Mouse (Mus musculus) liver, adult 2 months (tissue): ENCODE measurements around the gene Rdh13. TPM values are rescaled to one million over a fixed set of nuclear protein-coding genes. Genes with fewer than 3 reads are reported as not detected.

Source experiments
- DNase-seq: peaks from one replicate; pipeline ENCODE4 v3.0.0-alpha.2; 2011; ENCODE audit warnings: low read depth, low spot score; ENCODE audit errors: extremely low read depth
- H3K27ac ChIP-seq: fragments of 200-500 bp; replicated peaks from 2 replicates; pipeline ENCODE4 v1.5.1; 2012; ENCODE audit warnings: low read depth, mild to moderate bottlenecking, control low read depth, inconsistent platforms, low read length; ENCODE audit not compliant: insufficient read depth
- H3K27me3 ChIP-seq: fragments of 200-500 bp; 2 replicates; pipeline ENCODE4 v1.6.1; 2012; ENCODE audit warnings: mild to moderate bottlenecking, moderate library complexity, low read length, inconsistent platforms; ENCODE audit not compliant: control insufficient read depth, insufficient read depth
- H3K36me3 ChIP-seq: fragments of 200-500 bp; 2 replicates; pipeline ENCODE4 v1.6.1; 2012; ENCODE audit warnings: low read length, inconsistent platforms; ENCODE audit not compliant: control insufficient read depth, insufficient read depth
- H3K4me1 ChIP-seq: fragments of 200-500 bp; 2 replicates; pipeline ENCODE4 v1.6.1; 2011; ENCODE audit warnings: low read length; ENCODE audit not compliant: control insufficient read depth, insufficient read depth
- H3K4me3 ChIP-seq: fragments of 200-500 bp; 2 replicates; pipeline ENCODE4 v1.5.1; 2011; ENCODE audit warnings: low read depth, mild to moderate bottlenecking, control low read depth, low read length, moderate library complexity; ENCODE audit not compliant: insufficient read depth
- H3K79me2 ChIP-seq: fragments of 200-500 bp; 2 replicates; pipeline ENCODE4 v1.6.1; 2012; ENCODE audit warnings: inconsistent platforms, mild to moderate bottlenecking, low read length, moderate library complexity; ENCODE audit not compliant: control insufficient read depth, insufficient read depth
- H3K9ac ChIP-seq: fragments of 200-500 bp; 2 replicates; pipeline ENCODE4 v1.6.1; 2012; ENCODE audit warnings: low read depth, mild to moderate bottlenecking, control low read depth, inconsistent platforms, low read length
- CTCF ChIP-seq: fragments of 200-500 bp; IDR thresholded peaks from 2 replicates; pipeline ENCODE4 v1.5.1; 2011; ENCODE audit warnings: low read depth, low read length, control low read depth
- POLR2A ChIP-seq: fragments of 200-500 bp; IDR thresholded peaks from 2 replicates; pipeline ENCODE4 v1.6.1; 2011; ENCODE audit warnings: low read length, control low read depth; ENCODE audit not compliant: insufficient read depth; ENCODE audit errors: extremely low read depth
- WGBS: fragments of 180-500 bp; shearing (Covaris S2); methylation state at CpG from one replicate; pipeline ENCODE4 v1.1.7; 2018; 5-methylcytosine and 5-hydroxymethylcytosine counted together
- polyA plus RNA-seq: library from polyadenylated mRNA; depleted of rRNA; stranded (reverse); fragments of >200 nt; gene quantifications from 2 replicates; pipeline ENCODE4 v1.2.3, GENCODE M21; 2012
- total RNA-seq: library from RNA; depleted of rRNA; stranded (reverse); fragments of >200 nt; gene quantifications from 2 replicates; pipeline ENCODE4 v1.2.3, GENCODE M21; 2014

The Rdh13 gene
- total and polyA plus RNA-seq, 2 experiments, result 5.5 to 6.5 TPM

DNA sequence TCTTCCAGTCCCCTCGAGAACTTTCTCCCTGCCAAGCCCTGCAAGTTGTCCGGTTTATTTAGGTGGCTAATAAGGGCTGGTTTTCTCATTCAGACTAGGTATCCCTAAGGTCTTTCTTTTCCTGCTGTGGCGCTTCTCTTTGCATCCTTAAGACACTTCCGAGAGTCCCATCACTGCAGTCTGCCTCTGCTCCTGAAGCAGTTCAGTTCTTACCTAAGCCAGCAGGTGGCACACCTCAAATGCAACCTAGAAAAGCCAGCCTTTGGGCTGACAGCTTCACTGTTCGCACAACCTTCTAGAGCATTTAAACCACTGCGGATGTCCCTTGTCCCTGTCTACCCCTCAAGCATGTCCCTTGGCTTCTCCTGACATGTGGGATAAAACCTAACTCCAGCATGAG is 34.2 kb upstream of the Rdh13 start:
- WGBS, result 55% methylated on average over 6 of the region's 6 CpGs
- peak; percentile 60; the same call in 1 of the 2 replicates for TF ChIP-seq CTCF
- no peak for TF ChIP-seq POLR2A
- DNase-seq, result peak; percentile 16

DNA sequence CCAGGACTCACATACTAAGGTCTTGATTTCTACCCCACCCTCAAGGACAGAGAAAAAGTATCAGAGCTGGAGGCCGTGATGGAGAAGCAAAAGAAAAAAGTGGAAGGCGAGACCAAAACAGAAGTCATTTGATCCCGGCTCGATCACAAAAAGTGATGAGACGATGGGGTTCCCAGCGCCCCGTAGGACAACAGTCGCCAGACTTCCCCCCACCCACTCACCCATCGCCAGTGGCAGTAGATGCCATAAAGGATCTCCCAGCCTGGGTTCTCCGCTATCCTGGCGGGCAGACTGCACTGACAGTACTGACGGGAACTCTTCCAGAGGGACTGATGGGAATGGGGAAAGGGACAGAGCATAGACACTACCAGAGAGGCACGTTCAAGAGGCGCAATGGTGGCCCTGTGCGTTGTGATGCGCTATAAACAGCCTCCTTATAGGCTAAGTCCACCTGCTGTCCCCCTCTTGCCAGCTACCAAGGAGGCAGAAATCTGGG is 33.4 kb upstream of the Rdh13 start:
- no peak for DNase-seq
- H3K27ac ChIP-seq, result no peak overlapping the region
- no peaks in the 10 kb centered on the region for H3K4me1 ChIP-seq
- 31% methylated on average over 16 of the region's 16 CpGs for WGBS
- TF ChIP-seq CTCF, result no peak
- no peak for TF ChIP-seq POLR2A
- no peaks in the 10 kb centered on the region for H3K79me2 ChIP-seq
- H3K27me3 ChIP-seq, result no peaks in the 10 kb centered on the region
- peak overlapping the region; percentile 33 for H3K9ac ChIP-seq
- H3K36me3 ChIP-seq, result peaks cover 5% of the 10 kb centered on the region; the same call in 1 of the 2 replicates
- H3K4me3 ChIP-seq, result peak overlapping the region; percentile 53; the same call in 1 of the 2 replicates

More for the DNA sequence above, 34.2 kb upstream of the Rdh13 start:
- Histone ChIP-seq H3K27ac (no peak overlapping the region), H3K36me3 (peaks cover 9% of the 10 kb centered on the region; the same call in 1 of the 2 replicates), H3K79me2 (no peaks in the 10 kb centered on the region), H3K9ac (no peak overlapping the region), H3K27me3 (no peaks in the 10 kb centered on the region), H3K4me3 (no peak overlapping the region), H3K4me1 (no peaks in the 10 kb centered on the region)

GRCm38 (mm10) chr7:4478021-4478795 is 32.8 kb upstream of the Rdh13 start:
- H3K27ac ChIP-seq, result no peak overlapping the region
- H3K79me2 ChIP-seq, result no peaks in the 10 kb centered on the region
- H3K27me3 ChIP-seq, result no peaks in the 10 kb centered on the region; the same call in 1 of the 2 replicates
- TF ChIP-seq POLR2A, result no peak
- no peak for TF ChIP-seq CTCF
- H3K9ac ChIP-seq, result peak overlapping the region; percentile 33
- DNase-seq, result peak; percentile 35
- no peaks in the 10 kb centered on the region for H3K4me1 ChIP-seq
- peaks cover 2% of the 10 kb centered on the region; the same call in 1 of the 2 replicates for H3K36me3 ChIP-seq
- peak overlapping the region; percentile 53; the same call in 1 of the 2 replicates for H3K4me3 ChIP-seq
- WGBS, result 13% methylated on average over 39 of the region's 39 CpGs

- no peaks in the 10 kb centered on the region; the same call in 1 of the 2 replicates for H3K27me3 ChIP-seq
- H3K9ac ChIP-seq, result no peak overlapping the region
- no peak overlapping the region for H3K4me3 ChIP-seq
- TF ChIP-seq POLR2A, result no peak
- no peak for TF ChIP-seq CTCF
- no peak for DNase-seq
- no peak overlapping the region for H3K27ac ChIP-seq
- H3K36me3 ChIP-seq, result no peaks in the 10 kb centered on the region
- WGBS, result 40% methylated on average over 19 of the region's 19 CpGs
- H3K79me2 ChIP-seq, result no peaks in the 10 kb centered on the region
- H3K4me1 ChIP-seq, result no peaks in the 10 kb centered on the region
Observed at GRCm38 (mm10) chr7:4473940-4474339, 28.5 kb upstream of the Rdh13 start.

DNA sequence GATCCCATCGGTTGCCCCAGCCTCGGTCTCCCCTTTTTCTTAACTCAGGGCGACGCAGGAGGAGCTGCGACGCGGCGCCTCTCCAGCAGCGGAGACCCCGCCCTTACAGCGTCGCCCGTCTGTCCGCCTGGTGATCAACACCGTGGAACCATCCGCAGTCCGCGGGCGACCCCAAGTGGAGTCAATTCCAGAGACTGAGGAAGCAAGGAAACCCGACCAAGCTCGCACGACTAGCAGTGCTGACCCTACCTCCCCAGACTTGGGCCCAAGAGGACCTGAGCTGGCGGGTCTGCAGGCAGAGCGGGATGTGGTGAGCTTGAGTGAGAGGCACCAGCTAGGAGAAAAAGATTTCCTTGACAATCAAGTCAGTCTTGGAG is 25.7 kb upstream of the Rdh13 start:
- WGBS, result 23% methylated on average over 24 of the region's 24 CpGs
- no peak overlapping the region for H3K27ac ChIP-seq
- H3K79me2 ChIP-seq, result no peaks in the 10 kb centered on the region
- H3K27me3 ChIP-seq, result no peaks in the 10 kb centered on the region; the same call in 1 of the 2 replicates
- no peaks in the 10 kb centered on the region for H3K4me1 ChIP-seq
- H3K36me3 ChIP-seq, result no peaks in the 10 kb centered on the region
- no peak for DNase-seq
- peak overlapping the region; percentile 51 for H3K4me3 ChIP-seq
- 0 out of 2 replicates have a peak overlapping the region, but pooled peaks have one; percentile 21 for H3K9ac ChIP-seq
- TF ChIP-seq POLR2A, result no peak
- peak; percentile 72 for TF ChIP-seq CTCF
